Mouse (Mus musculus) liver, embryonic 13.5 days (tissue): ENCODE data around the gene Ccdc174. TPM values are rescaled to one million over a fixed set of nuclear protein-coding genes. Genes with fewer than 3 reads are reported as not detected.

Experiments used
- ATAC-seq: fragments of 200-750 bp; cut with Nextera tagmentation; 2 replicates; pipeline ENCODE4 v1.8.0; 2017; ENCODE audit warnings: low read depth, mild to moderate bottlenecking, moderate number of reproducible peaks, moderate library complexity
- DNase-seq: peaks from one replicate; pipeline ENCODE4 v3.0.0; 2022
- H3K27ac ChIP-seq: fragments of 300-500 bp; sonication (generic); 2 replicates; pipeline ENCODE4 v1.5.1; 2015; ENCODE audit warnings: moderate library complexity, mild to moderate bottlenecking, inconsistent platforms
- H3K27me3 ChIP-seq: fragments of 300-500 bp; sonication (generic); 2 replicates; pipeline ENCODE4 v1.6.1; 2015; ENCODE audit warnings: mild to moderate bottlenecking, inconsistent platforms
- H3K36me3 ChIP-seq: fragments of 300-500 bp; sonication (generic); 2 replicates; pipeline ENCODE4 v1.6.1; 2015; ENCODE audit warnings: mild to moderate bottlenecking, inconsistent platforms
- H3K4me1 ChIP-seq: fragments of 300-500 bp; sonication (generic); replicated peaks from 2 replicates; pipeline ENCODE4 v1.6.1; 2015; ENCODE audit warnings: inconsistent platforms
- H3K4me2 ChIP-seq: fragments of 300-500 bp; sonication (generic); 2 replicates; pipeline ENCODE4 v1.6.1; 2015; ENCODE audit warnings: inconsistent platforms, mild to moderate bottlenecking, moderate library complexity
- H3K4me3 ChIP-seq: fragments of 300-500 bp; sonication (generic); replicated peaks from 2 replicates; pipeline ENCODE4 v1.5.1; 2015; ENCODE audit warnings: mild to moderate bottlenecking, inconsistent platforms
- H3K9ac ChIP-seq: fragments of 300-500 bp; sonication (generic); 2 replicates; pipeline ENCODE4 v1.6.1; 2015; ENCODE audit warnings: mild to moderate bottlenecking, inconsistent platforms
- H3K9me3 ChIP-seq: fragments of 300-500 bp; sonication (generic); replicated peaks from 2 replicates; pipeline ENCODE4 v1.6.1; 2016; ENCODE audit warnings: inconsistent platforms
- WGBS: fragments of 180-500 bp; shearing (Covaris S2); methylation state at CpG from one replicate; pipeline ENCODE4 v1.1.7; 2015; ENCODE audit not compliant: insufficient replicate concordance; 5-methylcytosine and 5-hydroxymethylcytosine counted together
- polyA plus RNA-seq: library from polyadenylated mRNA; unstranded; fragments of >200 nt; fragmentation: Nextera tagmentation; extraction: Ambion mirVana; gene quantifications from 2 replicates; pipeline ENCODE4 v1.2.1, GENCODE M21; 2015

Gene Ccdc174
- polyA plus RNA-seq = 17.5 and 23.0 TPM in 2 replicates

DNA sequence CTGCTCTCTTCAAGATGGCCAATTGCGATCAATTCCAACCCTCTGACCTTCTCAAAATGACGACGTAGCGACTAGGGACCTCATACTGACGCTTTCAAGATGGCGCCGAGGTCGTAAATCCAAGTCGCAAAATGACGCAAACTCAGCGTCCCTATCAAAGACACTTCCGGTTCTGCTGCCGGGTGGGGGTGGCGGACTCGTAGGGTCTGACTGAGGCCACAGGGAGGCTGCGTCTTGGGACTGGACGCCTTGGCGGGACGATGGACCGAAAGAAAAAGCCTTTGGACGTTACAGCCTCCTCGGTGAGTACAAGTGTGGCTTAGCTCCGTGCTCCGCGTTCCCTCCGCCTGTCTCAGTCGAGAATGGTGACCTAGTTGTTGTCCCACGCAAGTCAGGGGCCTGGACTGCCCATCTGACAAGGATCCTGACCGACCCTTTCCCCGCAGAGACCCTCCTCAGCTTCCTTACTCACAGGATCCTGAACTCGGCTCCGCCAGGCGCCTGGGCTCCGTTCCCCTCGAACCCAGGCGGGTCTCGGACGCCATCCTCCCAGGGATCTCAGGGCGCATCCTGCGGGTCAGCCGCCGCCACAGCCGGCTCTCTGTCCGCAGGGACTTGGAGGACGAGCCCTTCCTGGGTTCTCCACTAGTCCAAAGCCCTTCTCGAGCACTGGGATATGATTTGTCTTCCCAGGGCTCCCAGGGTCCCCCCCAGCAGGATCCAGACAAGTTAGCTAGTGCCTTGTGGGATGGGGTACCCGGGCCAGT lies at the start of gene Ccdc174:
Ccdc174 (plus strand) TSS at position 169 of the 767 bp plus-strand sequence.
- peak; percentile 97 for ATAC-seq

DNA sequence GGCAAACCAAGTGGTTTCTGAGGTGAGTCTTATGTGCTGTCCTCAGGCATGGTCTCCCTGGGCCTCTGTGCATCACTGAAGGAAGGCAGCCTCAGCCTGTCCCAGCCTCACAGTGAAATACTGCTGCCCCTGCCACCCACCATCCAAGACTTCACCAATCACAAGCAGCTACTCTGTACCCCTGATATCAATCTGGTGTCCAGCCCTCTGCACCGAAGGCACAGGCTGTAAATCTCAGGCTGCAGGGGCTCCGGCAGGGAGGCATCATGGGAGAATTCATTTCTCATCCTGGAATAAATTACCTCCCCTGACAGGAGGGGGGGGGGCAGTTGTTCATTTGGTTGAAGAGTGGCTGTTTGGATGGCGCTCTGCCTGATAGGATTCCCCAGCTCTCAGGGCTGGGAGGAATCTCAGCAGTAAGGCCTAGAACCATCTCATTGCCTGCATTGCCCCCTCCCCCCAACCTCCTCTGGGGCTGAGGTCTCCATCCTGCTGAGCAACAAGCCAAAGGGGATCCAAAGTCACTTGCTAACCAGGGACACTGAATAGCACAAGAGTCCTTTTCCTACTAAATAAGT lies 44.9 kb upstream of the Ccdc174 start:
- Histone ChIP-seq H3K9me3 (no peaks in the 10 kb centered on the region), H3K4me2 (no peak overlapping the region), H3K27ac (no peak overlapping the region), H3K27me3 (peaks cover 15% of the 10 kb centered on the region; the same call in 1 of the 2 replicates), H3K9ac (no peak overlapping the region), H3K36me3 (no peaks in the 10 kb centered on the region), H3K4me3 (no peak overlapping the region), H3K4me1 (no peaks in the 10 kb centered on the region)
- 57% methylated on average over 3 of the region's 3 CpGs for WGBS
- no peak for ATAC-seq
- DNase-seq = no peak

More for the DNA sequence above, at the start of gene Ccdc174:
- Histone ChIP-seq H3K4me1 (peaks cover 28% of the 10 kb centered on the region), H3K4me2 (peak within 1 kb of the TSS; percentile 86), H3K9ac (peak within 1 kb of the TSS; percentile 92), H3K27me3 (no peaks in the 10 kb centered on the region), H3K9me3 (no peaks in the 10 kb centered on the region), H3K36me3 (peaks cover 17% of the 10 kb centered on the region), H3K27ac (peak within 1 kb of the TSS; percentile 60), H3K4me3 (peak within 1 kb of the TSS; percentile 92)
- under 1% methylated on average over 47 of the region's 47 CpGs for WGBS
- peak; percentile 90 for DNase-seq

DNA sequence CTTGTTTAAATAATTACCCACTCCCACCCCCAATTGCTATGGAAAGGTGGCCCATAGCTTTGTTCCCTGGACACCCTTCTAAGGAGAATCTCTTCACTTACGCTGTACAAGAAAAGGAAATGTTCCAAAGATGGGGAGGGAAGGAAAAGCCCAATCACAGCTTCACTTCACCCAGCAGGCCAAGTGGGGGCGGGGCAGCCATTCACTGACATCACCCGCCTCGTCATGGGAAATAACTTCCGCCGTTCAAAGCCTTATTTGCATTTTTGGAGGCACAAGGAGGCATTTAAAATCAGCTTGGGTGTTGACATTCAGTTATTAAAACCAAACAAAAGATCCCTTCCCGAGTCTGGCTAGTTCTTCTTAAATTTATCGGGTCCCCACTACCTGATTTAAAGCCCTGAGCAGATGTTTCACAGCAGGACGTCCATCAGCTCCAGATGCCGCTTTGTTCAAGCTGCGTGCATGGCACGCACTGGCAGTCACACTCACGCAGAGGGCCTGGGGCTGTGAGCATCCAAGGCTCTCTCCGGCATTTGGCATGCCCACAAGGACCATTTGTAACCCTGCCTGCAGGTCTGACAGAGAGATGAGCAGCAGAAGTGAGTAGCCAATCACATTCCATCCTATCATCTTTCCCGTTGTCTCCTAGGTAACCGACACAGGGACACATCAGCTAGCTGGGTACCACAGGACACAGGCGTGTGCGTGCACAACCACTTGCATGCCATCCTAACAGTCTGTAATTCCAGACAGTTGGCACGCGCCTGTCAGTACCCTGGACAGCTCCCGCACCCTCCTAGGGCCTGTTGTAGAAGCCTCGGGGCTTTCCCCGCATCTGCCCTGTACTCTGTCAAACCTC lies 38.6 kb upstream of the Ccdc174 start:
- peak; percentile 11 for DNase-seq
- no peak for ATAC-seq
- no peak overlapping the region for H3K9ac ChIP-seq
- no peak overlapping the region for H3K4me3 ChIP-seq
- no peaks in the 10 kb centered on the region for H3K9me3 ChIP-seq
- H3K27me3 ChIP-seq = peaks cover 72% of the 10 kb centered on the region
- WGBS = 17% methylated on average over 23 of the region's 23 CpGs
- H3K4me2 ChIP-seq = no peak overlapping the region
- H3K27ac ChIP-seq = no peak overlapping the region
- no peaks in the 10 kb centered on the region for H3K36me3 ChIP-seq
- peaks cover 7% of the 10 kb centered on the region; the same call in 1 of the 2 replicates for H3K4me1 ChIP-seq

DNA sequence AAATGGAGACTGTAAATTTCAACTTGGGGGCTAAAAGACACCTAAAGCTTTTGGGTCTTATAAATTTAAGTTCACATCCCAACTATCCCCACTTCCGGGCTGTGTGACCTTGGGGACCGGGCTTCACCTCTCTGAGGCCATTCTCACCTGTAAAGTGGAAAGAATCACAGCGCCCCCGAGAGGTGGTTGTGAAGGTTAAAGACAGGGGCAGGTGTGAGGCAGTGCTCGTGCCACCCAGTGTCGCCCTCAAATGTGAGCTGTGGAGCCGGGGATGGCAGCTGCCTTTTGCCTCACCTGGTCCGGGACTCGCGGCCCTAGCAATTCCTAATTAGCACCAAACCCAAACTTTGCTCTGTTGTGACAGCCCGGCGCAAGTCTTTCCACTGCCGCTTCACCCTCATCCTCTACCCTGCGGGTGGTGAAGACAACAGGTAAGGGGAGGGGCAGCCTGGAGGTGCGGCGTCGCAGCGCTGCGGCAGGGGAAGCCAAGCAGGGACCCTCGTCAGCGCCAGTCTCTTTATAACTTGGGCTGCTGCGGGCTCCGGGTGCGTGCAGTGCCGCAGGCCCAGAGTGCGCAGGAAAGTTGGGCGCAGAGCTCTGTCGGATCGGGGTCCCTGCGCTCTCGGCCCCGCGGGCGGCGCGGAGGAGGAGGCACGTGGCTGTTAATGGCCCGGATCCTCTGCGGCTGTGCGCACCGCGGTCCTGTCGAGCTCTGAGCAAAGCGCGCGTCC lies 34.8 kb upstream of the Ccdc174 start:
- H3K9me3 ChIP-seq = no peaks in the 10 kb centered on the region
- H3K4me3 ChIP-seq = peak overlapping the region; percentile 43
- H3K4me2 ChIP-seq = peak overlapping the region; percentile 46
- H3K27me3 ChIP-seq = peaks cover 86% of the 10 kb centered on the region
- ATAC-seq (no peak), DNase-seq (no peak)
- H3K27ac ChIP-seq = no peak overlapping the region
- 5% methylated on average over 46 of the region's 46 CpGs for WGBS
- H3K9ac ChIP-seq = no peak overlapping the region
- H3K36me3 ChIP-seq = no peaks in the 10 kb centered on the region
- H3K4me1 ChIP-seq = peaks cover 7% of the 10 kb centered on the region; the same call in 1 of the 2 replicates

DNA sequence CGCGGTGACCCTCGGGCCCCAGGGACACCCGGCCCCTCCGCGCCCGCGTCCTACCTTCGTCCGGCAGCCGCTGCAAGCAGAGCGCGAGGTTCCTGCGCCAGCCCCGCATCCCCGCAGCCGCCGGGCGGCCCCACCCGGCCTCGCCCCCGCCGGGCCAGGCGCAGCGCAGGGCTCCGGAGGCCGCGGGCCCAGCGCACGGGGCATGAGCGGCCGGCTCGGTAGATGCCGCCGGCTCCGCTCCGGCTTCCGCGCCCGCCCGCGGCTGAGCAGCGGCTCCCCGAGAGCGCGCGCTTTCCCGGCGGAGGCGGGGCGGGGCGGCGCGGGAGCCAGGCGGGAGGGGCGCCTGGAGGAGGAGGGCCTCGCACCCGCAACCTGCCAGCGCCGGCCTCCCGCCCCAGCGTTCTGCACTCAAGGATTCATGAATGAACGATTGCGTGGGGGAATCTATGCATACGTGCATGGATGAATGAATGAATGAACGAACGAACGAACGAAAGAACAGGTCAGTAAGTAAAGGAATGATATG lies 34.2 kb upstream of the Ccdc174 start:
- ATAC-seq = no peak
- H3K27ac ChIP-seq = no peak overlapping the region
- no peaks in the 10 kb centered on the region for H3K36me3 ChIP-seq
- no peak overlapping the region for H3K9ac ChIP-seq
- 5% methylated on average over 67 of the region's 69 CpGs for WGBS
- peak overlapping the region; percentile 43 for H3K4me3 ChIP-seq
- no peak for DNase-seq
- H3K4me2 ChIP-seq = peak overlapping the region; percentile 46
- H3K27me3 ChIP-seq = peaks cover 81% of the 10 kb centered on the region
- H3K4me1 ChIP-seq = peaks cover 7% of the 10 kb centered on the region; the same call in 1 of the 2 replicates
- H3K9me3 ChIP-seq = no peaks in the 10 kb centered on the region

DNA sequence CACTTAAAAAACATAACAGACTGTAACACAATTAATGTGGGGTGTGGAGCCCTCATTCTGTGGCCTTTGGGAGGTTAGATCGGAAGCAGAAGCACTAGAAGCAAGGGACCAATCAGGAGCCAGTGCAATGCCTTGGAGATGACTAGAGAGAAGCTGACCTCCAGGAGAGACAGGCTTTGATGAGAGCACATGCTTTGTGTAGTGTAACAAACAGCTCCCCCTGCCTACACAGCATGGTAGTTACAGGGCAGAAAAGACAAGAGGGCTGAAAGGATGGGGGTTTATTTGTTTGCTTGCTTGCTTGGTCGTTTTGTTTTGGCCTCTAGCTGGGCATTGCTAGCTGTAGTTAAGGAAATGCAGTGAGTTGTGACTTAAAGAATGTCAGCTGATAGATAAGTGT lies 25.3 kb upstream of the Ccdc174 start:
- ATAC-seq (no peak), DNase-seq (no peak)
- Histone ChIP-seq H3K9me3 (no peaks in the 10 kb centered on the region), H3K9ac (no peak overlapping the region), H3K36me3 (no peaks in the 10 kb centered on the region), H3K4me1 (no peaks in the 10 kb centered on the region), H3K4me3 (no peak overlapping the region), H3K27me3 (0 out of 2 replicates have a peak, but pooled peaks cover 5% of the 10 kb centered on the region), H3K27ac (no peak overlapping the region), H3K4me2 (no peak overlapping the region)
- 10% methylated on average over 2 of the region's 2 CpGs for WGBS

DNA sequence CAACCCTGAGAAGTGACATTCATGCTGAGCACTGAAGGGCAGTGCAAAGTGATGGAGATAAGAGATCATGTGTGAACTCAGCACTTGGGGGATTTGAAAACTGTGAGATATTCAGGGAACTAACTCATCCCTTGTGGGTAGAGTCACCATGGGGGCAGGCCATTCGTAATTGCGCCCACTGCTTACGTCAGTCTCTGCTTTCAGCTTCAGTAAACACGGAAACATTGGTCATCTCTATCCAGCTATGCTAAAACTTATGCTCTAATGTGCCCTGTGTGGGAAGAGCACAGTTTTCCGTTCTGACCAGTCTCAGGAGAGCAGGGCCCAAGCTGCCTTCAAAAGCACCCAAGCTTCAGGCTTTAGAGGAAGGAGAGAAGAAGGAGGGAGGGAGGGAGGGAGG lies 19.5 kb upstream of the Ccdc174 start:
- Histone ChIP-seq H3K9ac (no peak overlapping the region), H3K36me3 (no peaks in the 10 kb centered on the region), H3K27ac (no peak overlapping the region), H3K4me1 (no peaks in the 10 kb centered on the region), H3K9me3 (no peaks in the 10 kb centered on the region), H3K4me3 (no peak overlapping the region), H3K27me3 (peaks cover 12% of the 10 kb centered on the region; the same call in 1 of the 2 replicates), H3K4me2 (no peak overlapping the region)
- 50% methylated on average over 5 of the region's 5 CpGs for WGBS
- no peak for ATAC-seq
- no peak for DNase-seq

DNA sequence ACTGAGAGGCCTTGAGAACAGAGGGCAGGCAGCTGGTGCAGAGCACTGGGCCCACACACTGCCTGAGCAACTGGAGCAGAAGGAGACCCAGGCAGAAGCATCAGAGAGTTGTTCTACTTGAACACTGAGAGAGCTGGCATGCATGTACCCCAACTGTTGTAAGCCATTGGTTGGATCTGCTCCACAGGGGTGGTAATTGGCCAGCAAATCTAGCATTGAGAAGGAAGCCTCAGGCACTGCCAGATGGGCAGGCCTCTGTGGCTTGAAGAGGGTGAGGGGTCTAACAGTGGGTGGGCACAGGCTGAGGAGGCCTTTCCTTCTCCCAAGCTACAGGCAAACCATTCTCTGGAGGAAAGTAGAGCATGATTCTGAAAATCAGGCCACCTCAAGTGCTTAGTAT lies 15.0 kb upstream of the Ccdc174 start:
- H3K9me3 ChIP-seq = no peaks in the 10 kb centered on the region
- peaks cover 10% of the 10 kb centered on the region; the same call in 1 of the 2 replicates for H3K27me3 ChIP-seq
- no peaks in the 10 kb centered on the region for H3K36me3 ChIP-seq
- H3K9ac ChIP-seq = no peak overlapping the region
- H3K4me2 ChIP-seq = no peak overlapping the region
- no peak overlapping the region for H3K27ac ChIP-seq
- no peaks in the 10 kb centered on the region for H3K4me1 ChIP-seq
- no peak overlapping the region for H3K4me3 ChIP-seq
- ATAC-seq (no peak), DNase-seq (no peak)

DNA sequence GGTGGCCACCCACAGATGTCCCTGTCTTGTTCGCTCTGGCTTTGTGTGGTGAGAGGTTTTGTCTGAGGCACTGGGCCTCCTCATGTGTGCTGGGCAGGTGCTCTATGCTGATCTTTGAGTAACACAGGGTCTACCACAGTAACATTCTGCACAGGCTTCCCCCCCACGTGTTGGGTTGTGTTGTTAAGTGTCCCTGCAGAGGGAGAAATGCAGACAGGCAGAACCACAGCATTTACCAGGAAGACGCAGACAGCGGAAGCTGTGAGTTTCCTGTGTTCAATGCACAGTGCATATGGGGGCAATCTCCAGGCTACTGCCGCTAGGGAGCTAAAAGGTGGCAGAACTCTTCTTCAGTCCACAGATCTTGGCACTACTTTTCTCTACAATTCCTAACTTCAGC lies 13.3 kb upstream of the Ccdc174 start:
- DNase-seq (no peak), ATAC-seq (no peak)
- H3K4me2 ChIP-seq = no peak overlapping the region
- no peaks in the 10 kb centered on the region for H3K9me3 ChIP-seq
- WGBS = 37% methylated on average over 5 of the region's 5 CpGs
- H3K36me3 ChIP-seq = no peaks in the 10 kb centered on the region
- no peaks in the 10 kb centered on the region for H3K4me1 ChIP-seq
- H3K4me3 ChIP-seq = no peak overlapping the region
- H3K27me3 ChIP-seq = 0 out of 2 replicates have a peak, but pooled peaks cover 6% of the 10 kb centered on the region
- H3K27ac ChIP-seq = no peak overlapping the region
- no peak overlapping the region for H3K9ac ChIP-seq

DNA sequence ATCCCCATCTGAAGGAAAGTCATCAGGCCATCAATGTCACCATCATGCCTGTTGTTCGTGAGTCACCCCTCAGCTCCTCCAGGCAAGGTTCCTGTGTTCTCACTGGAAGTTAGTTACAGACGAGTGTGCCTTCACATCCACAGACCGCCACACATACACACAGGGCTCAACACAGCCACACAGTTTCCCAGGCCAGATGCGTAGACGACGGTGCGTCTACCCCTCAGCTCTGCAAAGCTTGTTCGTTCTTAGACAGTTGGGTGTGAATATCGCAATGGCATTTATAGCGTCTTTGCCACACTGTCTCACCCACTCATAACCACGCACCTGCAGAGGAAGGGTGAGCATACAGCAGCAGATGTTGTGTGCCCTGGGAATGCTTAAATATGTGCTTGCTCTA lies 12.3 kb upstream of the Ccdc174 start:
- Histone ChIP-seq H3K9ac (no peak overlapping the region), H3K27ac (no peak overlapping the region), H3K4me1 (no peaks in the 10 kb centered on the region), H3K4me3 (no peak overlapping the region), H3K27me3 (peaks cover 7% of the 10 kb centered on the region; the same call in 1 of the 2 replicates), H3K9me3 (no peaks in the 10 kb centered on the region), H3K4me2 (no peak overlapping the region), H3K36me3 (no peaks in the 10 kb centered on the region)
- ATAC-seq = no peak
- DNase-seq = no peak
- 72% methylated on average over 11 of the region's 11 CpGs for WGBS
